Comparison of ENCODE assay signal across 15 mouse cellular contexts in the genomic region with DNA sequence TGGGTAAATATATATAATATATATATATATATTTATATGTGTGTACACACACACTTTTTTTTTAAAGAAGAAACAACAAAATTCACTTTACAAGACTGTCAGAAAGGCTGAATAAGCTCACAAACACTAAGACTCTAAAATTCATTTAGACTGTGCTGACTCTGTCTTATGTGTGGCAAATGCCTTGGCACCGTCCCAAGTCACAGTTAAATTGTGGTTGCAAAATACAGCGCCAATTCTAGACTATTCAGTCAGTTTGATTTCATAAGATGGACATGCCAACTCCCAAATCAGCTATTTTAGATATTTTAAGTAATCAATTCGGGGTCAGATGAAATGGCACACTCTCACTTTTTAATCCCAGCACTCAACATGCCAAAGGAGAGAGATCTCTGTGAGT. TPM values are rescaled to one million over a fixed set of nuclear protein-coding genes. Genes with fewer than 3 reads are reported as not detected.
A peak's percentile ranks its signal among the peaks of the same experiment; 100 is the strongest.
DNase-seq lines count a peak whose midpoint lies in the region; ATAC-seq lines count a peak whose summit lies in the region.
"Had no signal": no experiment of that assay in that cellular context is flagged by ENCODE, and none has a peak within 500 bp of the region (broad histone marks: within the 10 kb centered on the region; RNA-seq: fewer than 3 reads in every experiment).

No protein-coding gene starts in this region.

- no peaks in the 10 kb centered on the region for H3K36me3 ChIP-seq in kidney, embryonic 16.5 days (ENCODE audit: insufficient read depth, low read length)
- H3K36me3 ChIP-seq: heart, embryonic 15.5 days had no signal

- H3K4me2 ChIP-seq in kidney, embryonic 16.5 days (replicated peaks; ENCODE audit: low read depth, low read length), result no peak overlapping the region
- H3K4me2 ChIP-seq: heart, embryonic 15.5 days had no signal

- no peak overlapping the region for H3K27ac ChIP-seq in kidney, embryonic 16.5 days (ENCODE audit: low read length)
- H3K27ac ChIP-seq: heart, embryonic 15.5 days; hindbrain, postnatal 0 days; layer of hippocampus, adult 2 months; macrophage had no signal

- DNase-seq in kidney, postnatal 25 days, result peak; percentile 48 to 68
- DNase-seq in 3T3-L1 (ENCODE audit: low read depth, low spot score), result peak; percentile 32
- peak; percentile 79 for DNase-seq in 416B (ENCODE audit: low read depth)
- no peak for DNase-seq in ovary, postnatal 14 days (ENCODE audit: low spot score)
- DNase-seq: gastrocnemius, postnatal 14 days; left cerebral cortex, postnatal 4 days had no signal

- H3K9me3 ChIP-seq in kidney, embryonic 16.5 days (ENCODE audit: low read length), result no peaks in the 10 kb centered on the region
- H3K9me3 ChIP-seq: heart, embryonic 15.5 days had no signal

- ATAC-seq in kidney, embryonic 16.5 days (ENCODE audit: low FRiP score, low TSS enrichment), result no peak
- ATAC-seq in granulocyte monocyte progenitor cell, adult 5-6 weeks (replicated peaks; ENCODE audit: poor library complexity, severe bottlenecking), result peak; percentile 48
- ATAC-seq in inflammation-experienced regulatory T-cells, adult 6 months, result no peak
- ATAC-seq: hindbrain, postnatal 0 days had no signal

- H3K9ac ChIP-seq in kidney, embryonic 16.5 days (replicated peaks; ENCODE audit: low read length), result no peak overlapping the region
- H3K9ac ChIP-seq: heart, embryonic 15.5 days had no signal

- WGBS in kidney, embryonic 16.5 days, result 74% methylated on average over 3 of the region's 3 CpGs

- no peaks in the 10 kb centered on the region for H3K27me3 ChIP-seq in kidney, embryonic 16.5 days (ENCODE audit: insufficient read depth, low read length)
- H3K27me3 ChIP-seq: heart, embryonic 15.5 days had no signal

- H3K4me1 ChIP-seq in kidney, embryonic 16.5 days (ENCODE audit: insufficient read depth, low read length), result peaks cover 36% of the 10 kb centered on the region

- no peak overlapping the region for H3K4me3 ChIP-seq in kidney, embryonic 16.5 days (ENCODE audit: low read length)
- H3K4me3 ChIP-seq: heart, embryonic 15.5 days; layer of hippocampus, adult 2 months had no signal

RNA-seq across cellular contexts. Expression of a gene that starts 36.6 kb away (rescaled TPM):
- 37.1 and 48.9 TPM in 2 replicates for polyA plus RNA-seq in kidney, embryonic 16.5 days (2015; fragmentation: Nextera tagmentation; extraction: Ambion mirVana)
- total RNA-seq in granulocyte monocyte progenitor cell, adult 5-6 weeks (2014; fragmentation: Nextera tagmentation), result 21.2 and 21.4 TPM in 2 replicates
- 8.7 and 11.4 TPM in 2 replicates for total RNA-seq in granulocyte monocyte progenitor cell, adult 5-6 weeks (2017)
- polyA plus RNA-seq in inflammation-experienced regulatory T-cells, adult 6 months (2017; shearing (Covaris generic)), result 10 to 100 TPM in 1 of 3 experiments, 1 to 10 TPM in 2; 5.2 to 45.4 (median 6.7) TPM

RNA-seq across cellular contexts. Expression of a gene that starts 55.1 kb away (rescaled TPM):
- polyA plus RNA-seq in kidney, embryonic 16.5 days (2015; fragmentation: Nextera tagmentation; extraction: Ambion mirVana), result not detected in 2 replicates
- not detected in 2 replicates for total RNA-seq in granulocyte monocyte progenitor cell, adult 5-6 weeks (2014; fragmentation: Nextera tagmentation)
- total RNA-seq in granulocyte monocyte progenitor cell, adult 5-6 weeks (2017), result not detected in 2 replicates
- not detected for polyA plus RNA-seq in inflammation-experienced regulatory T-cells, adult 6 months (2017; shearing (Covaris generic))
- total RNA-seq: gastrocnemius, postnatal 14 days; hindbrain, postnatal 0 days; layer of hippocampus, adult 2 months; left cerebral cortex, postnatal 4 days had no signal
- polyA plus RNA-seq: cortical plate, adult 2 months; heart, embryonic 15.5 days; hindbrain, postnatal 0 days; macrophage; spleen, adult 2 months had no signal
